Mouse (Mus musculus) liver, embryonic 14.5 days (tissue): ENCODE results near the gene Cerk.
"Not testable (repeated sequence)": the region's sequence is repeated elsewhere in the genome, so short reads cannot be mapped to it uniquely, and the experiment has no call there.

ENCODE experiments used
- CTCF ChIP-seq: IDR thresholded peaks from 2 replicates; pipeline ENCODE4 v1.5.1; 2016; ENCODE audit warnings: antibody characterized with exemption, low read depth, control low read depth
- EP300 ChIP-seq: IDR thresholded peaks from 2 replicates; pipeline ENCODE4 v1.6.1; 2016; ENCODE audit warnings: antibody characterized with exemption, low read depth

DNA sequence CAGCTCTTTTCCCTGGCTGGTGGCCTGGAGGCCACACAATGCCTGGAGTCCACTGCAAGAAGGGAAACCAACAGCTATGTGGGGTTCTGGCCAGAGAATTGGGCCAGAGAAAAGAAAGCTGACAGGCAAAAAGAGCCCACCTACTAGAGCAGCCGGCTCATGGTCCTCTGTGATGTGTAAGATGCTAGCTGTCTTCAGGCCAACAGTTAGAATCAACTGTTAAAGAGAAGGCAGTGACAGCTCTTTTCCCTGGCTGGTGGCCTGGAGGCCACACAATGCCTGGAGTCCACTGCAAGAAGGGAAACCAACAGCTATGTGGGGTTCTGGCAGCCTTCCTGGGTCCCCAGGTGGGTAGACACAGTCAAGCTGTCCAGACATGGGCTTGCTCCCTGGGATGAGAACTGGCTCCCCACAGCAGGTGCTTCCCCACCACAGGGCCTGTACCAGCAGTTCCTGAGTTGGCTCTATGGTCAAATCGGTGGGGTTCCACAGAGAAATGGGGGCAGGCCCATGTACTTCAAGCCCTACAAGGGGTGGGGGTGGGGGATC lies 8.2 kb downstream of the Cerk start:
- TF ChIP-seq CTCF, EP300: not testable (repeated sequence)
